Mouse (Mus musculus) lung, postnatal 10 days (tissue): ENCODE measurements at regions not wholly inside any gene's neighbourhood (a gene's known extent, or its start where the extent isn't known, plus 50 kb on each side); places are given as distances from the start of the nearest gene placed in this dataset.

Source experiments
- DNase-seq: peaks from one replicate; pipeline ENCODE4 v3.0.0; 2021

GRCm38 (mm10) chr14:61696290-61696842 lies 89.1 kb downstream of the Kcnrg start:
- no peak for DNase-seq

GRCm38 (mm10) chr14:61696886-61697554 lies 89.8 kb downstream of the Kcnrg start:
- no peak for DNase-seq

- no peak for DNase-seq
These were observed 90.4 kb downstream of the Kcnrg start for GRCm38 (mm10) chr14:61697704-61698103.

GRCm38 (mm10) chr14:61698358-61699055 lies 91.2 kb downstream of the Kcnrg start:
- DNase-seq = no peak

- no peak for DNase-seq
These were observed 92.4 kb downstream of the Kcnrg start for GRCm38 (mm10) chr14:61699638-61700037.

- peak; percentile 15 for DNase-seq
These were observed 93.9 kb downstream of the Kcnrg start for GRCm38 (mm10) chr14:61701131-61701530.

GRCm38 (mm10) chr14:61703916-61704315 lies 96.7 kb downstream of the Kcnrg start:
- no peak for DNase-seq

GRCm38 (mm10) chr14:61706984-61707383 lies 99.7 kb downstream of the Kcnrg start:
- DNase-seq = no peak

- DNase-seq = no peak
These were observed 101.1 kb downstream of the Kcnrg start for GRCm38 (mm10) chr14:61708331-61708730.

GRCm38 (mm10) chr14:61715746-61716145 lies 108.5 kb downstream of the Kcnrg start:
- DNase-seq = no peak

- no peak for DNase-seq
These were observed 111.3 kb downstream of the Kcnrg start for GRCm38 (mm10) chr14:61718392-61719124.

GRCm38 (mm10) chr14:61721302-61721701 lies 114.0 kb downstream of the Kcnrg start:
- DNase-seq = no peak

GRCm38 (mm10) chr14:61724942-61725341 lies 117.7 kb downstream of the Kcnrg start:
- DNase-seq = no peak

- DNase-seq = peak; percentile 3
These were observed 121.3 kb downstream of the Kcnrg start for GRCm38 (mm10) chr14:61728562-61728961.

GRCm38 (mm10) chr14:61735541-61735940 lies 128.3 kb downstream of the Kcnrg start:
- no peak for DNase-seq

- no peak for DNase-seq
These were observed 129.4 kb downstream of the Kcnrg start for GRCm38 (mm10) chr14:61736384-61737322.

GRCm38 (mm10) chr14:61737504-61738040 lies 130.3 kb downstream of the Kcnrg start:
- DNase-seq = no peak

GRCm38 (mm10) chr14:61739453-61739852 lies 132.2 kb downstream of the Kcnrg start:
- DNase-seq = no peak

- DNase-seq = no peak
These were observed 136.7 kb downstream of the Kcnrg start for GRCm38 (mm10) chr14:61743855-61744408.

- DNase-seq = no peak
These were observed 146.2 kb downstream of the Kcnrg start for GRCm38 (mm10) chr14:61753421-61753820.

GRCm38 (mm10) chr14:61756651-61757050 lies 149.4 kb downstream of the Kcnrg start:
- no peak for DNase-seq
